Mouse (Mus musculus): Measurements from ENCODE around the gene Lhx6. TPM values are rescaled to one million over a fixed set of nuclear protein-coding genes. Genes with fewer than 3 reads are reported as not detected.
A peak's percentile ranks its signal among the peaks of the same experiment; 100 is the strongest.

Gene Lhx6
- total and polyA plus RNA-seq, 2 experiments from 2014 or later: 1.8 to 9.2 TPM

DNA sequence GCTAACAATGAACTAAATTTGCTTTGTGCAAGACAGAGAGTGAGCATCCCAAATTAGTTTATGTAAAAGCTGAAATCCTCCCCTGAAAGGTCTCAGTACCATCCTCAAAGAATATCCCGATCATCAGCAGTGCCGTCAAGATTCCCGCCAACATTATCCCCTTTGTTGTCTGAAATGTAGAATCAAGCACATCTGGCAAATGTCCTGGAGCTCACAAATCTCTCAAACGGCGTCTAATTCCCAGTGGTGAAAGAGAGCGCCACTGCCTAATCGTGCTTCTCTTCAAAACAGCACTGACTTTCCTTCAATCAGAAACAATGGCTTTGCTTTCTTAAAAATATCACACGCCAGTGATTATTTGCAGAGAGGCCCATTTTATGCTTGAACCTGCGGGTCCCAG lies 38.1 kb downstream of the Lhx6 start:
- no peak for DNase-seq (ENCODE audit: low spot score)
- 60% methylated on average over 9 of the region's 9 CpGs for WGBS
- no peak overlapping the region for H3K9ac ChIP-seq (replicated peaks; ENCODE audit: low read depth, low read length)
- H3K27ac ChIP-seq (ENCODE audit: low read depth): no peak overlapping the region
- H3K4me1 ChIP-seq (ENCODE audit: control insufficient read depth, insufficient read depth): no peaks in the 10 kb centered on the region
- no peak for ATAC-seq (ENCODE audit: insufficient read depth, low read depth)
- H3K9me3 ChIP-seq (replicated peaks; ENCODE audit: control insufficient read depth, low read length): no peaks in the 10 kb centered on the region
- no peak overlapping the region for H3K4me3 ChIP-seq (ENCODE audit: low read depth, low read length)
- H3K4me2 ChIP-seq (ENCODE audit: low read depth, low read length): no peak overlapping the region
- H3K27me3 ChIP-seq (ENCODE audit: control insufficient read depth, insufficient read depth, low read length): no peaks in the 10 kb centered on the region
- no peaks in the 10 kb centered on the region for H3K36me3 ChIP-seq (replicated peaks; ENCODE audit: control insufficient read depth, insufficient read depth, low read length)
- no peak for TF ChIP-seq EP300 (IDR thresholded peaks at IDR 0.05; ENCODE audit: low read depth)
- no peak for TF ChIP-seq CTCF (IDR thresholded peaks at IDR 0.05; ENCODE audit: low read depth)

- WGBS: 52% methylated on average over 5 of the region's 5 CpGs
- no peak overlapping the region for H3K4me3 ChIP-seq (ENCODE audit: low read depth, low read length)
- DNase-seq (ENCODE audit: low spot score) (no peak), ATAC-seq (ENCODE audit: insufficient read depth, low read depth) (no peak)
- no peaks in the 10 kb centered on the region for H3K4me1 ChIP-seq (ENCODE audit: control insufficient read depth, insufficient read depth)
- H3K27me3 ChIP-seq (ENCODE audit: control insufficient read depth, insufficient read depth, low read length): no peaks in the 10 kb centered on the region
- H3K9ac ChIP-seq (replicated peaks; ENCODE audit: low read depth, low read length): no peak overlapping the region
- H3K36me3 ChIP-seq (replicated peaks; ENCODE audit: control insufficient read depth, insufficient read depth, low read length): no peaks in the 10 kb centered on the region
- TF ChIP-seq EP300 (IDR thresholded peaks at IDR 0.05; ENCODE audit: low read depth): no peak
- no peak for TF ChIP-seq CTCF (IDR thresholded peaks at IDR 0.05; ENCODE audit: low read depth)
- H3K4me2 ChIP-seq (ENCODE audit: low read depth, low read length): no peak overlapping the region
- no peaks in the 10 kb centered on the region for H3K9me3 ChIP-seq (replicated peaks; ENCODE audit: control insufficient read depth, low read length)
- no peak overlapping the region for H3K27ac ChIP-seq (ENCODE audit: low read depth)
These were observed 43.8 kb downstream of the Lhx6 start for GRCm38 (mm10) chr2:36061409-36061808.

GRCm38 (mm10) chr2:36056248-36056647 lies 49.0 kb downstream of the Lhx6 start:
- no peak overlapping the region for H3K27ac ChIP-seq (ENCODE audit: low read depth)
- no peak overlapping the region for H3K9ac ChIP-seq (replicated peaks; ENCODE audit: low read depth, low read length)
- H3K4me2 ChIP-seq (ENCODE audit: low read depth, low read length): no peak overlapping the region
- H3K9me3 ChIP-seq (replicated peaks; ENCODE audit: control insufficient read depth, low read length): no peaks in the 10 kb centered on the region
- ATAC-seq (ENCODE audit: insufficient read depth, low read depth): no peak
- WGBS: 53% methylated on average over 3 of the region's 3 CpGs
- no peaks in the 10 kb centered on the region for H3K4me1 ChIP-seq (ENCODE audit: control insufficient read depth, insufficient read depth)
- 0 out of 2 replicates have a peak, but pooled peaks cover 3% of the 10 kb centered on the region for H3K27me3 ChIP-seq (ENCODE audit: control insufficient read depth, insufficient read depth, low read length)
- no peaks in the 10 kb centered on the region for H3K36me3 ChIP-seq (replicated peaks; ENCODE audit: control insufficient read depth, insufficient read depth, low read length)
- no peak for DNase-seq (ENCODE audit: low spot score)
- TF ChIP-seq CTCF (IDR thresholded peaks at IDR 0.05; ENCODE audit: low read depth) (no peak), EP300 (IDR thresholded peaks at IDR 0.05; ENCODE audit: low read depth) (no peak)
- H3K4me3 ChIP-seq (ENCODE audit: low read depth, low read length): no peak overlapping the region

DNA sequence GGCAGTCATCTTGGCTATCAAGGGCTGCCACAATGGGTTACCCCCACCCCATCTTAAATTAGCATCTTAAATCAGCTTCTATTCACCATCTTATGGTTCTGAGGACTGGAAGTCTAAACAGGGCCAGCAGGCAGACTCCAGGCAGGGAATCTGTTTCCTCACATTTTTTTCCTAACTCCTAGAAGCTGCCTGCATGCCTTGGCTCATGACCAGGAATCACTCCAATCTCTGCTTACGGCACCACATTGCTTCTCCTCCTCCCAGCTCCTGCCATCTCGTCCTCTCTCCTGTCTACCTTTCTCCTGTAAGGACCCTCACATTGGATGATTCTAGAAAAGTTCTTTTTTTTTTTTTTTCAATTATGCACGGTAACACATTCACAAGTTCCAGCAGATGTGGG lies 52.0 kb downstream of the Lhx6 start:
- no peak overlapping the region for H3K4me2 ChIP-seq (ENCODE audit: low read depth, low read length)
- WGBS: 27% methylated on average over 3 of the region's 3 CpGs
- no peak for DNase-seq (ENCODE audit: low spot score)

GRCm38 (mm10) chr2:36049567-36049954 lies 55.6 kb downstream of the Lhx6 start:
- Histone ChIP-seq H3K36me3 (replicated peaks; ENCODE audit: control insufficient read depth, insufficient read depth, low read length) (peaks cover 12% of the 10 kb centered on the region; the same call in 1 of the 2 replicates), H3K4me3 (ENCODE audit: low read depth, low read length) (peak overlapping the region; percentile 98), H3K9me3 (replicated peaks; ENCODE audit: control insufficient read depth, low read length) (no peaks in the 10 kb centered on the region), H3K4me1 (ENCODE audit: control insufficient read depth, insufficient read depth) (peaks cover 20% of the 10 kb centered on the region), H3K9ac (replicated peaks; ENCODE audit: low read depth, low read length) (no peak overlapping the region), H3K27me3 (ENCODE audit: control insufficient read depth, insufficient read depth, low read length) (0 out of 2 replicates have a peak, but pooled peaks cover 3% of the 10 kb centered on the region), H3K4me2 (ENCODE audit: low read depth, low read length) (peak overlapping the region; percentile 83), H3K27ac (ENCODE audit: low read depth) (no peak overlapping the region)
- ATAC-seq (ENCODE audit: insufficient read depth, low read depth): no peak
- no peak for DNase-seq (ENCODE audit: low spot score)
- no peak for TF ChIP-seq EP300 (IDR thresholded peaks at IDR 0.05; ENCODE audit: low read depth)
- TF ChIP-seq CTCF (IDR thresholded peaks at IDR 0.05; ENCODE audit: low read depth): no peak
- 46% methylated on average over 10 of the region's 10 CpGs for WGBS

More for the DNA sequence above, 52.0 kb downstream of the Lhx6 start:
- Histone ChIP-seq H3K27me3 (ENCODE audit: control insufficient read depth, insufficient read depth, low read length) (0 out of 2 replicates have a peak, but pooled peaks cover 3% of the 10 kb centered on the region), H3K27ac (ENCODE audit: low read depth) (no peak overlapping the region), H3K9ac (replicated peaks; ENCODE audit: low read depth, low read length) (no peak overlapping the region), H3K9me3 (replicated peaks; ENCODE audit: control insufficient read depth, low read length) (no peaks in the 10 kb centered on the region), H3K36me3 (replicated peaks; ENCODE audit: control insufficient read depth, insufficient read depth, low read length) (no peaks in the 10 kb centered on the region), H3K4me3 (ENCODE audit: low read depth, low read length) (no peak overlapping the region), H3K4me1 (ENCODE audit: control insufficient read depth, insufficient read depth) (peaks cover under 1% of the 10 kb centered on the region; the same call in 1 of the 2 replicates)
- TF ChIP-seq CTCF (IDR thresholded peaks at IDR 0.05; ENCODE audit: low read depth) (no peak), EP300 (IDR thresholded peaks at IDR 0.05; ENCODE audit: low read depth) (no peak)
- no peak for ATAC-seq (ENCODE audit: insufficient read depth, low read depth)

Data from heart, postnatal 0 days (tissue).